Mouse (Mus musculus) C2C12 (cell line): Measurements from ENCODE around the gene Tmpo. TPM values are rescaled to one million over a fixed set of nuclear protein-coding genes. Genes with fewer than 3 reads are reported as not detected.

Experiments
- H3K27me3 ChIP-seq: one replicate; pipeline ENCODE4 v1.6.1; 2011; ENCODE audit not compliant: control insufficient read depth, insufficient read depth, insufficient read length
- H3K36me3 ChIP-seq: one replicate; pipeline ENCODE4 v1.6.1; 2011; ENCODE audit not compliant: control insufficient read depth, insufficient read depth
- H3K4me3 ChIP-seq: one replicate; pipeline ENCODE4 v1.5.1; 2011; ENCODE audit warnings: mild to moderate bottlenecking, control low read depth; ENCODE audit not compliant: poor library complexity, insufficient read depth, severe bottlenecking
- H3K79me2 ChIP-seq: one replicate; pipeline ENCODE4 v1.6.1; 2011; ENCODE audit not compliant: control insufficient read depth, insufficient read depth
- H3K79me3 ChIP-seq: one replicate; pipeline ENCODE4 v1.6.1; 2011; ENCODE audit warnings: low read depth, control low read depth
- H3ac ChIP-seq: one replicate; pipeline ENCODE3; 2011; ENCODE audit warnings: low read depth; ENCODE audit not compliant: control insufficient read depth, insufficient read length
- CEBPB ChIP-seq: IDR thresholded peaks from one replicate; pipeline ENCODE4 v1.6.1; 2011; ENCODE audit warnings: low read depth, mild to moderate bottlenecking, control low read depth, moderate library complexity
- CTCF ChIP-seq: IDR thresholded peaks from one replicate; pipeline ENCODE4 v1.5.1; 2011; ENCODE audit not compliant: control insufficient read depth, insufficient read depth, insufficient read length
- FOSL1 ChIP-seq: IDR thresholded peaks from one replicate; pipeline ENCODE4 v1.8.0; 2011; ENCODE audit warnings: mild to moderate bottlenecking, low read length; ENCODE audit not compliant: poor library complexity, insufficient read depth, severe bottlenecking
- MAX ChIP-seq: IDR thresholded peaks from one replicate; pipeline ENCODE4 v1.6.1; 2011; ENCODE audit warnings: mild to moderate bottlenecking, control low read depth
- MYOD1 ChIP-seq: IDR thresholded peaks from one replicate; pipeline ENCODE4 v1.6.1; 2011; ENCODE audit warnings: low read depth; ENCODE audit not compliant: control insufficient read depth, insufficient read length
- MYOG ChIP-seq: IDR thresholded peaks from one replicate; pipeline ENCODE4 v1.6.1; 2011; ENCODE audit not compliant: control insufficient read depth, insufficient read length; ENCODE audit errors: extremely low read depth
- USF1 ChIP-seq: IDR thresholded peaks from one replicate; pipeline ENCODE4 v1.6.1; 2011; ENCODE audit warnings: low read depth, mild to moderate bottlenecking, control low read depth, moderate library complexity
- polyA plus RNA-seq: library from polyadenylated mRNA; unstranded; fragments of >200 nt; fragmentation: generic; extraction: Trizol; gene quantifications from one replicate; pipeline ENCODE4 v1.2.1, GENCODE M21; 2012; ENCODE audit warnings: missing spikeins

The Tmpo gene
- polyA plus RNA-seq, 1 experiment, result 113 TPM

GRCm38 (mm10) chr10:91167352-91167751 is 13.8 kb downstream of the Tmpo start:
- peaks cover 97% of the 10 kb centered on the region for H3K79me2 ChIP-seq
- peaks cover 82% of the 10 kb centered on the region for H3K79me3 ChIP-seq
- peak overlapping the region; percentile 30 for H3ac ChIP-seq
- peak overlapping the region; percentile 95 for H3K4me3 ChIP-seq
- no peaks in the 10 kb centered on the region for H3K27me3 ChIP-seq
- peaks cover 65% of the 10 kb centered on the region for H3K36me3 ChIP-seq
- TF ChIP-seq MYOG (no peak), MAX (no peak), MYOD1 (no peak), CTCF (no peak), FOSL1 (no peak), USF1 (no peak), CEBPB (no peak)

- peak overlapping the region; percentile 63 for H3ac ChIP-seq
- H3K36me3 ChIP-seq, result peaks cover 70% of the 10 kb centered on the region
- TF ChIP-seq MAX, result peak; percentile 44
- no peak for TF ChIP-seq MYOD1
- H3K79me2 ChIP-seq, result peaks cover 97% of the 10 kb centered on the region
- H3K27me3 ChIP-seq, result no peaks in the 10 kb centered on the region
- no peak overlapping the region for H3K4me3 ChIP-seq
- H3K79me3 ChIP-seq, result peaks cover 82% of the 10 kb centered on the region
These were observed 14.2 kb downstream of the Tmpo start for GRCm38 (mm10) chr10:91166890-91167289.

GRCm38 (mm10) chr10:91165850-91166249 is 15.3 kb downstream of the Tmpo start:
- no peak overlapping the region for H3K4me3 ChIP-seq
- TF ChIP-seq FOSL1 (no peak), USF1 (no peak)
- peaks cover 100% of the 10 kb centered on the region for H3K79me2 ChIP-seq
- peaks cover 88% of the 10 kb centered on the region for H3K79me3 ChIP-seq
- H3K36me3 ChIP-seq, result peaks cover 80% of the 10 kb centered on the region
- H3ac ChIP-seq, result no peak overlapping the region
- H3K27me3 ChIP-seq, result no peaks in the 10 kb centered on the region

GRCm38 (mm10) chr10:91164491-91164890 is 16.6 kb downstream of the Tmpo start:
- Histone ChIP-seq H3K36me3 (peaks cover 88% of the 10 kb centered on the region), H3K27me3 (no peaks in the 10 kb centered on the region), H3K4me3 (no peak overlapping the region), H3K79me2 (peaks cover 100% of the 10 kb centered on the region), H3ac (no peak overlapping the region), H3K79me3 (peaks cover 86% of the 10 kb centered on the region)
- no peak for TF ChIP-seq CEBPB
- TF ChIP-seq FOSL1, result no peak
- TF ChIP-seq USF1, result no peak
- no peak for TF ChIP-seq CTCF
- no peak for TF ChIP-seq MYOD1
- no peak for TF ChIP-seq MAX
- no peak for TF ChIP-seq MYOG

- Histone ChIP-seq H3K4me3 (no peak overlapping the region), H3K36me3 (peaks cover 92% of the 10 kb centered on the region), H3K79me2 (peaks cover 98% of the 10 kb centered on the region), H3K27me3 (no peaks in the 10 kb centered on the region), H3ac (no peak overlapping the region), H3K79me3 (peaks cover 75% of the 10 kb centered on the region)
- TF ChIP-seq MYOG, result no peak
- no peak for TF ChIP-seq MYOD1
- TF ChIP-seq FOSL1, result no peak
- no peak for TF ChIP-seq CTCF
- TF ChIP-seq USF1, result no peak
- no peak for TF ChIP-seq MAX
These were observed 18.5 kb downstream of the Tmpo start for GRCm38 (mm10) chr10:91162511-91163163.

- Histone ChIP-seq H3K27me3 (no peaks in the 10 kb centered on the region), H3K79me2 (peaks cover 98% of the 10 kb centered on the region), H3K4me3 (no peak overlapping the region), H3K36me3 (peaks cover 97% of the 10 kb centered on the region), H3K79me3 (peaks cover 74% of the 10 kb centered on the region), H3ac (no peak overlapping the region)
- TF ChIP-seq MYOD1, result no peak
- no peak for TF ChIP-seq FOSL1
- no peak for TF ChIP-seq CEBPB
- no peak for TF ChIP-seq MAX
- no peak for TF ChIP-seq MYOG
- no peak for TF ChIP-seq CTCF
- TF ChIP-seq USF1, result no peak
These were observed 19.0 kb downstream of the Tmpo start for GRCm38 (mm10) chr10:91162077-91162476.
